Mouse (Mus musculus): ENCODE measurements around the gene Klf12. TPM values are rescaled to one million over a fixed set of nuclear protein-coding genes. Genes with fewer than 3 reads are reported as not detected.
"Not testable (repeated sequence)": the region's sequence is repeated elsewhere in the genome, so short reads cannot be mapped to it uniquely, and the experiment has no call there.

Gene Klf12
- polyA plus RNA-seq, 1 experiment from 2014 or later: 39.7 TPM

DNA sequence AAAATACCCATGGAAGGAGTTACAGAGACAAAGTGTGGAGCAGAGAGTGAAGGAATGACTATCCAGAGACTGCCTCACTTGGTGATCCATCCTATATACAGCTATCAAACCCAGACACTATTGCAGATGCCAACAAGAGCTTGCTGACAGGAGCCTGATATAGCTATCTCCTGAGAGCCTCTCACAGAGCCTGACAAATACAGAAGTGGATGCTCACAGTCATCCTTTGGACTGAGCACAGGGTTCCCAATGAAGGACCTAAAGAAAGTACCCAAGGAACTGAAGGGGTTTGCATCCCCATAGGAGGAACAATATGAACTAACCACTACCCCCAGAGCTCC lies 430.0 kb downstream of the Klf12 start:
- H3K36me3 ChIP-seq (ENCODE audit: control insufficient read depth, insufficient read depth, low read length); ATAC-seq (replicated peaks; ENCODE audit: low FRiP score): not testable (repeated sequence)

GRCm38 (mm10) chr14:99853769-99854466 lies 430.6 kb downstream of the Klf12 start:
- not testable (repeated sequence) for H3K9me3 ChIP-seq (ENCODE audit: control insufficient read depth, low read length)

More for the DNA sequence above, 430.0 kb downstream of the Klf12 start:
- not testable (repeated sequence) for H3K27me3 ChIP-seq (ENCODE audit: control insufficient read depth, insufficient read depth, low read length); H3K4me3 ChIP-seq (ENCODE audit: low read depth, low read length); DNase-seq (ENCODE audit: low spot score); H3K27ac ChIP-seq (ENCODE audit: low read depth, low read length); H3K4me1 ChIP-seq (replicated peaks; ENCODE audit: control insufficient read depth, insufficient read depth, low read length); H3K9me3 ChIP-seq (ENCODE audit: control insufficient read depth, low read length); H3K4me2 ChIP-seq (ENCODE audit: low read depth, low read length, severe bottlenecking); H3K9ac ChIP-seq (ENCODE audit: low read length)

GRCm38 (mm10) chr14:99850350-99850749 lies 434.1 kb downstream of the Klf12 start:
- Histone ChIP-seq H3K4me1 (replicated peaks; ENCODE audit: control insufficient read depth, insufficient read depth, low read length) (no peaks in the 10 kb centered on the region), H3K9ac (ENCODE audit: low read length) (no peak overlapping the region), H3K4me3 (ENCODE audit: low read depth, low read length) (no peak overlapping the region), H3K27me3 (ENCODE audit: control insufficient read depth, insufficient read depth, low read length) (no peaks in the 10 kb centered on the region), H3K27ac (ENCODE audit: low read depth, low read length) (no peak overlapping the region), H3K9me3 (ENCODE audit: control insufficient read depth, low read length) (no peaks in the 10 kb centered on the region), H3K4me2 (ENCODE audit: low read depth, low read length, severe bottlenecking) (no peak overlapping the region), H3K36me3 (ENCODE audit: control insufficient read depth, insufficient read depth, low read length) (no peaks in the 10 kb centered on the region)
- DNase-seq (ENCODE audit: low spot score): no peak
- 87% methylated on average over 10 of the region's 10 CpGs for WGBS
- ATAC-seq (replicated peaks; ENCODE audit: low FRiP score): no peak

More at GRCm38 (mm10) chr14:99853769-99854466, 430.6 kb downstream of the Klf12 start:
- not testable (repeated sequence) for H3K4me2 ChIP-seq (ENCODE audit: low read depth, low read length, severe bottlenecking); H3K36me3 ChIP-seq (ENCODE audit: control insufficient read depth, insufficient read depth, low read length); H3K9ac ChIP-seq (ENCODE audit: low read length); DNase-seq (ENCODE audit: low spot score); H3K4me1 ChIP-seq (replicated peaks; ENCODE audit: control insufficient read depth, insufficient read depth, low read length); ATAC-seq (replicated peaks; ENCODE audit: low FRiP score); H3K27ac ChIP-seq (ENCODE audit: low read depth, low read length); H3K27me3 ChIP-seq (ENCODE audit: control insufficient read depth, insufficient read depth, low read length); H3K4me3 ChIP-seq (ENCODE audit: low read depth, low read length)
- 86% methylated on average over 4 of the region's 4 CpGs for WGBS

- no peak overlapping the region for H3K4me3 ChIP-seq (ENCODE audit: low read depth, low read length)
- ATAC-seq (replicated peaks; ENCODE audit: low FRiP score) (no peak), DNase-seq (ENCODE audit: low spot score) (no peak)
- no peaks in the 10 kb centered on the region for H3K4me1 ChIP-seq (replicated peaks; ENCODE audit: control insufficient read depth, insufficient read depth, low read length)
- no peaks in the 10 kb centered on the region for H3K27me3 ChIP-seq (ENCODE audit: control insufficient read depth, insufficient read depth, low read length)
- H3K9me3 ChIP-seq (ENCODE audit: control insufficient read depth, low read length): no peaks in the 10 kb centered on the region
- H3K36me3 ChIP-seq (ENCODE audit: control insufficient read depth, insufficient read depth, low read length): no peaks in the 10 kb centered on the region
- H3K27ac ChIP-seq (ENCODE audit: low read depth, low read length): no peak overlapping the region
- WGBS: 90% methylated on average over 2 of the region's 2 CpGs
- H3K9ac ChIP-seq (ENCODE audit: low read length): no peak overlapping the region
- H3K4me2 ChIP-seq (ENCODE audit: low read depth, low read length, severe bottlenecking): no peak overlapping the region
Measured at GRCm38 (mm10) chr14:99847502-99847901, 437.0 kb downstream of the Klf12 start.

DNA sequence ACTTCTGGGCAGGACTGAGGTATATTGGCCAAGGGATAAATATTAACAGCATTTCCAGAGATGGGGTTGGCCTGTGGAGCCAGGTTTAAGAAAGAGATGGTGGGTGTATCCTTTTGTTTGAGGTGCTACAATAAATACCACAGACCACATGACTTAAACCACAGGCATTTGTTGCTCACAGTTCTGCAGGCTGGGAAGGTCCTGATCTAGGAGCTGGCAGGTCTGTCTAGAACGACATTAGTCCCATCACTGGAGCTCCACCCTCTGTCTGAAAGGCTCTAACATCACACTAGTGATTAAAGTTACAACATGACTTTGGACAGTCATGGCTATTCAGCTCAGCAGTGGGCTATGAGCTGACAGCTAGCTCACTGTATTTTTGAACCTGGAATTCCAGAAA lies 457.8 kb downstream of the Klf12 start:
- 61% methylated on average over 1 of the region's 1 CpGs for WGBS
- Histone ChIP-seq H3K9ac (ENCODE audit: low read length) (no peak overlapping the region), H3K36me3 (ENCODE audit: control insufficient read depth, insufficient read depth, low read length) (no peaks in the 10 kb centered on the region), H3K9me3 (ENCODE audit: control insufficient read depth, low read length) (no peaks in the 10 kb centered on the region), H3K27ac (ENCODE audit: low read depth, low read length) (no peak overlapping the region), H3K4me2 (ENCODE audit: low read depth, low read length, severe bottlenecking) (no peak overlapping the region), H3K27me3 (ENCODE audit: control insufficient read depth, insufficient read depth, low read length) (no peaks in the 10 kb centered on the region), H3K4me1 (replicated peaks; ENCODE audit: control insufficient read depth, insufficient read depth, low read length) (no peaks in the 10 kb centered on the region), H3K4me3 (ENCODE audit: low read depth, low read length) (no peak overlapping the region)
- DNase-seq (ENCODE audit: low spot score) (no peak), ATAC-seq (replicated peaks; ENCODE audit: low FRiP score) (no peak)
